Mouse (Mus musculus) heart, embryonic 12.5 days (tissue): ENCODE measurements at regions not wholly inside any gene's neighbourhood (a gene's known extent, or its start where the extent isn't known, plus 50 kb on each side); places are given as distances from the start of the nearest gene placed in this dataset.

Source experiments
- ATAC-seq: fragments of 200-750 bp; cut with Nextera tagmentation; 2 replicates; pipeline ENCODE4 v1.8.0; 2017; ENCODE audit warnings: moderate TSS enrichment, moderate library complexity; ENCODE audit not compliant: insufficient number of reproducible peaks, low FRiP score
- H3K27ac ChIP-seq: fragments of 300-500 bp; sonication (generic); 2 replicates; pipeline ENCODE4 v1.5.1; 2016; ENCODE audit warnings: mild to moderate bottlenecking, moderate library complexity; ENCODE audit not compliant: poor library complexity, severe bottlenecking
- H3K27me3 ChIP-seq: fragments of 300-500 bp; sonication (generic); replicated peaks from 2 replicates; pipeline ENCODE4 v1.6.1; 2016; ENCODE audit warnings: mild to moderate bottlenecking, moderate library complexity
- H3K36me3 ChIP-seq: fragments of 300-500 bp; sonication (generic); 2 replicates; pipeline ENCODE4 v1.6.1; 2016; ENCODE audit warnings: mild to moderate bottlenecking, moderate library complexity
- H3K4me1 ChIP-seq: fragments of 300-500 bp; sonication (generic); replicated peaks from 2 replicates; pipeline ENCODE4 v1.6.1; 2016; ENCODE audit warnings: mild to moderate bottlenecking
- H3K4me2 ChIP-seq: fragments of 300-500 bp; sonication (generic); 2 replicates; pipeline ENCODE4 v1.6.1; 2016; ENCODE audit warnings: mild to moderate bottlenecking, moderate library complexity
- H3K4me3 ChIP-seq: fragments of 300-500 bp; sonication (generic); 2 replicates; pipeline ENCODE4 v1.5.1; 2016; ENCODE audit warnings: mild to moderate bottlenecking
- H3K9ac ChIP-seq: fragments of 300-500 bp; sonication (generic); 2 replicates; pipeline ENCODE4 v1.6.1; 2016; ENCODE audit warnings: mild to moderate bottlenecking, moderate library complexity
- H3K9me3 ChIP-seq: fragments of 300-500 bp; sonication (generic); replicated peaks from 2 replicates; pipeline ENCODE4 v1.6.1; 2016; ENCODE audit warnings: mild to moderate bottlenecking, moderate library complexity
- WGBS: fragments of 180-500 bp; shearing (Covaris S2); methylation state at CpG from one replicate; pipeline ENCODE4 v1.1.7; 2016; 5-methylcytosine and 5-hydroxymethylcytosine counted together

DNA sequence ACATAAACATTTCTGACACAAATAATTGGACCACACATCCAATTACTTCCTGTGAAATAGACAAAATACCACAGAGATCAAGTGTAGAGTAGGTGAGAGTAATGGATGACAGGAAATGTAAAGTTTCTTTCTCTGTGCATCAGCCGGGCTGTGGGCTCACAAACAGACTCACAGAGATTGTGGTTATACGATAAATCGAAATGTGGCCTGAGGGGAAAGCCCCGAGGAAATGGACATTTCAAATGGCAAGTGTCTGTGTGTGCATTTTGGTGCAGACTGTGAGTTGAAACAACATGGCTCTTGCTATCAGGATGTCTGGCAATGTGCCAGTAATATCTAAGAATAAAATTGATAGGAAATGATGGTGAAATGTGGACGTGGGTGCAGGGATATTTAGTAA lies 234.8 kb upstream of the Meis1 start:
- Histone ChIP-seq H3K9ac (no peak overlapping the region), H3K4me1 (no peaks in the 10 kb centered on the region), H3K4me3 (no peak overlapping the region), H3K4me2 (no peak overlapping the region), H3K36me3 (no peaks in the 10 kb centered on the region), H3K27ac (no peak overlapping the region), H3K9me3 (no peaks in the 10 kb centered on the region), H3K27me3 (no peaks in the 10 kb centered on the region)
- WGBS = 65% methylated on average over 5 of the region's 5 CpGs
- no peak for ATAC-seq

DNA sequence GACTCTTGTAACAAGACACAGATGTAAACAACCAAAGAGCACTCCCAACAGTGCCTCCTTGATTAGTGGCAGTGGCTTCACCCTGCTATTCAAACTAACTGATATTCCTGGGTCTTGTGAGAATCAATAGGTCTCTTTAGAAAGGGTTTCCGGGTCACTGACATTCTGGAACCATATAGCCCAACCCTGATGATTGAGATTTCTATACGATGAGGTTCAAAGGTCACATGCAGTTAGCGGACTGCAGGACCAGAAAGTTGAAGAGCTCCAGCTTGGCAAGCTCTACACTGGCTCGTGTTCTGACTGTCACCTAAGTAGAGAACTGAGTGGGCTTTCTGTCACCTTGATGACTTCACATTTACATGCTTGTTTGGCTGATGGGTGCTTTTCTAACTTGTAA lies 235.4 kb upstream of the Meis1 start:
- Histone ChIP-seq H3K9me3 (no peaks in the 10 kb centered on the region), H3K4me3 (no peak overlapping the region), H3K27me3 (no peaks in the 10 kb centered on the region), H3K4me1 (no peaks in the 10 kb centered on the region), H3K9ac (no peak overlapping the region), H3K27ac (no peak overlapping the region), H3K4me2 (no peak overlapping the region), H3K36me3 (no peaks in the 10 kb centered on the region)
- 77% methylated on average over 4 of the region's 4 CpGs for WGBS
- ATAC-seq = no peak

DNA sequence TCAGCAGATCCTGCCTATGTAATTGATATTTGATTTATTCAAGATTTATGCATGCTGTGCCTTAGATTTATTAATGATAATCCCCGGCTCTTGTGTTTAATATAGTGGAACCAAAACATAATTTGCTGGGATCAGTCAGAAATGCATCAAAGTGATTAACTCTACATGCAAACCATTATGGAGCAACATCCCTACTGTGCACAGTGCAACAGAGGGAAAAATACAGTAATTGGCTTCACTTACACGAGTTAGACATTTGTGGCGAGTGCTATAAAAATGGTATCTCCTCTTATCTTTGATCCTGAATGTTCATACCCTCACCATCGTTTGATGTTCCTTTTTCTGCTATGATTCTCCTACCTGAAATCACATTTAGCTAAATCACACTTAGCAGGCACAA lies 238.8 kb upstream of the Meis1 start:
- WGBS = 68% methylated on average over 4 of the region's 4 CpGs
- H3K9ac ChIP-seq = no peak overlapping the region

DNA sequence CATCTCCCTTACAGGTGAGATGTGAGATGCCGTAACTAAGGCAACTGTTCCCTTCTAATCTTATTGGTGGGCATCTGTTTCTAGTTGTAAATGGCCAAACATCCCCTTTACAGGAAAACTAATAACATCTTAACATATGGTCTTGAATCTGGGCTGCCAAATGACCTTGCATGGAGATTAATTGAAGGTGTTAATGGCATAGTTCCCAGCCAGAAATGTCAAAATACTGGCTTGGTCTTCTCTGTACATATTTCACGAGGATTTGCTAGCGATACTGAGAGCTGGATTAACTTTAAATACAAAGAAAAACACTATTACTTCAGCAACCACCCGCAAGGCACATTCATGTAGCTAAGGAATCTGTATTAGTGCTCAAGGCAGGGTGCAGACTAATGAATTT lies 244.0 kb upstream of the Meis1 start:
- H3K9me3 ChIP-seq = peaks cover 4% of the 10 kb centered on the region
- ATAC-seq = no peak
- WGBS = 85% methylated on average over 4 of the region's 4 CpGs

More for the DNA sequence above, 238.8 kb upstream of the Meis1 start:
- Histone ChIP-seq H3K9me3 (no peaks in the 10 kb centered on the region), H3K4me3 (no peak overlapping the region), H3K4me1 (no peaks in the 10 kb centered on the region), H3K36me3 (no peaks in the 10 kb centered on the region), H3K27ac (no peak overlapping the region), H3K4me2 (no peak overlapping the region), H3K27me3 (no peaks in the 10 kb centered on the region)
- ATAC-seq = no peak

DNA sequence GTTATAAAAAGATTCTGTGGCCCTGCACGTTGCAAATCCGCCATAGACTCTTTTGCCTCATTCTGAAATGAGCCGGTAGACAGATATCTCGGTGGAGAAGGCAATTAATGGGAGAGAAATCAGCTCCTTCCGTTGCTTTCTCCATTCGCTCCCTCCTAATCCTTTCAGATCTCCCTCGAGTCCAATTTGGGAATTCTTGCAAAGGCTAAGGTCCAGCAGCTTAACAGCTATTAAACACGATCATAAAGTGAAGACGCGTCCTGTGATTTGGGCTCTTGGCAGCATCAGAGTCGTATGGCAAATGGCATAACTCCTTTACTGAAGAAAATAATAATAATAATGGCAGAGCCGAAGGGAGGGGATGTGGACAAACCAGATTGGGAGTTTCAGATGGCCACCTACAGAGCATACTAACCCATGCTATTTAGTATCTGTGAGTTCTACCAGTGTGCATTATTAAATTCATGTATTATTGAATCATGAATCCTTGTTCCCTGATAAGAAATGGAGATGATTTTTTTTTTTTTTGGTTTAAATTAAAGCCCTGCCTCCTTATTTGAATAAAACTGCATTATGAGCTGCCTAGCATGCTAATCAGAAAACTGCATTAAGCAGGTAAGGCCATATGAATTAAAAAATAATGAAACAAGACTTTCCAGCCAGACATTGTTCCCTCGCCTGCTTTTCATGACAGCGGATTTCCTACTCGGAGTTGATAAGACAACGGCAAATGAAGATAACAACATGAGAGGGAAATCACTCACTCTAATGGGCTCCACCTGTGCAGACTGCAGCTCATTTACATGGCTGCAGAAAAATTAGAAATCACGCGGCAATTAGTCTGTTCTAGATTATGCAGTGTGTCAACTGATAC lies 246.2 kb upstream of the Meis1 start:
- no peak for ATAC-seq
- peaks cover 7% of the 10 kb centered on the region for H3K9me3 ChIP-seq
- WGBS = 61% methylated on average over 18 of the region's 18 CpGs
- no peaks in the 10 kb centered on the region for H3K36me3 ChIP-seq
- H3K27me3 ChIP-seq = no peaks in the 10 kb centered on the region
- no peak overlapping the region for H3K9ac ChIP-seq
- H3K4me2 ChIP-seq = no peak overlapping the region
- no peak overlapping the region for H3K27ac ChIP-seq
- no peak overlapping the region for H3K4me3 ChIP-seq
- peaks cover 2% of the 10 kb centered on the region; the same call in 1 of the 2 replicates for H3K4me1 ChIP-seq

More for the DNA sequence above, 244.0 kb upstream of the Meis1 start:
- Histone ChIP-seq H3K4me3 (no peak overlapping the region), H3K36me3 (no peaks in the 10 kb centered on the region), H3K27ac (no peak overlapping the region), H3K4me2 (no peak overlapping the region), H3K27me3 (no peaks in the 10 kb centered on the region), H3K4me1 (peaks cover 2% of the 10 kb centered on the region; the same call in 1 of the 2 replicates), H3K9ac (no peak overlapping the region)

DNA sequence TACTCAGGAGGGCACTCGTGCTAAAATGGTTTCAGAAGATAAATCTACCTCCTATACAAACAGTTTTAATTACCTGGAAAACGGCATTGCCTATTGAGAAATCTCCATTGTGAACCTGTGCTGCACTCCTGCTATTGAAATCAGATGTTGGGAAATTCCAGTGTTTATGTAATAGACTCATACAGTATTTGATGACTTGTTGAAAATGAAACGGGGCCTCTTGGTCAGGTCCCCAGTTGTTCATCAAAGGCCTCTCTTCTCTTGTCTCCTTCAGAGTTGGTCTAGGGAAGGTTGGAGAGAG lies 246.8 kb upstream of the Meis1 start:
- no peak for ATAC-seq
- Histone ChIP-seq H3K27ac (no peak overlapping the region), H3K4me2 (no peak overlapping the region), H3K36me3 (no peaks in the 10 kb centered on the region), H3K27me3 (no peaks in the 10 kb centered on the region), H3K4me1 (peaks cover 2% of the 10 kb centered on the region; the same call in 1 of the 2 replicates), H3K4me3 (no peak overlapping the region), H3K9ac (no peak overlapping the region), H3K9me3 (peaks cover 7% of the 10 kb centered on the region)
- 54% methylated on average over 3 of the region's 3 CpGs for WGBS

DNA sequence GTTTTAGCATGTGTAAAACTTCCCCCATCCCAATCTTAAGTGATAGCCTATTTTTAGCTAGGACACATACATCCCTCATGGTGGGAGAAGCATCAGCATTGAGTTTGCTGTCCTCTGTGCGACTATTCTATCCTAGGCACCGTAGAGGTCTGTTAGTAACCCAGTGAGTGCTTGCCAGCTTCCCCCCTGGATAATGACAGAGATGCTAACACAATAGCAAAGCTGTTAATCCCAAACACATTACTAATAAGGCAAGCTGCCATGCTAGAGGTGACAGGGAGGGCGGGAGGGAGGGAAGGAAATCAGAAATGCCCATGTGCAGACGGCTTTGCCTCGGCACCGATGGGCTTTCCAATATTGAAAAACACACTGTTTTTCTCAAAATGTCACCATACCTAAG lies 272.2 kb upstream of the Meis1 start:
- Histone ChIP-seq H3K4me2 (no peak overlapping the region), H3K4me3 (no peak overlapping the region), H3K27ac (no peak overlapping the region), H3K36me3 (no peaks in the 10 kb centered on the region), H3K4me1 (no peaks in the 10 kb centered on the region), H3K27me3 (no peaks in the 10 kb centered on the region), H3K9ac (no peak overlapping the region), H3K9me3 (no peaks in the 10 kb centered on the region)
- no peak for ATAC-seq
- WGBS = 77% methylated on average over 6 of the region's 6 CpGs

DNA sequence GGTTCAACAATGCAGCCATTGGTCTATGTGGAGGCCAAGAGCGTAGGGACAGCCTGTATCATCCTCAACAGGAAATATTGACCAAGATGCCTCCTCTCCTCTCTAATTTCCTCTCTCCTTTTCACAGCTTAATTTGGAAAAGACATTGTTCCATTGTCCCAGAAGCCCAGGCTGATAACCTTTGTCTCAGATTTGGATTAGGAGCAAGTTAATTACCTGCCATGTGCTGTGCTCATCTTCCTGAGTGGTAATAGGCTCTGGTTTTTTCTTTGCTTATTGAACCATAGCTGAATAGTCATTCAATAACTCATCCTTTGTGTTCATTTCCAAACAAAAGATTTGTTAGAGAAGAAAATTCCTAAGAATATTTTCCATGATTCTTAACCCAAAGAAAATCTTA lies 280.6 kb upstream of the Meis1 start:
- no peaks in the 10 kb centered on the region for H3K27me3 ChIP-seq
- no peak overlapping the region for H3K9ac ChIP-seq
- ATAC-seq = no peak
- no peaks in the 10 kb centered on the region for H3K9me3 ChIP-seq
- H3K27ac ChIP-seq = no peak overlapping the region
- H3K36me3 ChIP-seq = no peaks in the 10 kb centered on the region
- WGBS = 82% methylated on average over 1 of the region's 1 CpGs
- no peak overlapping the region for H3K4me3 ChIP-seq
- H3K4me1 ChIP-seq = peaks cover 9% of the 10 kb centered on the region; the same call in 1 of the 2 replicates
- no peak overlapping the region for H3K4me2 ChIP-seq

DNA sequence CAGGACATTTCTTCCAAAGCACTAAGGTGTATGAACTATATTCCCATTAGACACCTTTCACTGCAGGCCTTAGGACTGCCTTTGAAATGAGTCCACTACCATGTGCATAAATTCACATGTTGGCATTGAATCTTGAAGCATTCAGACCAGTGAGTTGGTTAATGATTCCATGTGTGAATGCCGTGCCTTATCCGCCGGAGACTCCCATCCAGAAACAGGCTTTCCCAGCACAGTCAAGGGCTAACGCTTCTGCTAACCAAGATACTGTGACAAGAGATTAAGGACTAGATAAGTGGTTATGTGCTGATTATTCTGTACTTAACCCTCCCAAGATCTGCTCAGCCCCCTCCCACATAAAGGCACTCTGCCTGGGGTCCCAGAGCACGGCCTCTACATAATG lies 287.9 kb upstream of the Meis1 start:
- 77% methylated on average over 5 of the region's 5 CpGs for WGBS
- Histone ChIP-seq H3K4me3 (no peak overlapping the region), H3K9ac (no peak overlapping the region), H3K4me2 (no peak overlapping the region), H3K4me1 (peaks cover 6% of the 10 kb centered on the region), H3K36me3 (no peaks in the 10 kb centered on the region), H3K27me3 (no peaks in the 10 kb centered on the region), H3K27ac (no peak overlapping the region), H3K9me3 (no peaks in the 10 kb centered on the region)
- no peak for ATAC-seq

DNA sequence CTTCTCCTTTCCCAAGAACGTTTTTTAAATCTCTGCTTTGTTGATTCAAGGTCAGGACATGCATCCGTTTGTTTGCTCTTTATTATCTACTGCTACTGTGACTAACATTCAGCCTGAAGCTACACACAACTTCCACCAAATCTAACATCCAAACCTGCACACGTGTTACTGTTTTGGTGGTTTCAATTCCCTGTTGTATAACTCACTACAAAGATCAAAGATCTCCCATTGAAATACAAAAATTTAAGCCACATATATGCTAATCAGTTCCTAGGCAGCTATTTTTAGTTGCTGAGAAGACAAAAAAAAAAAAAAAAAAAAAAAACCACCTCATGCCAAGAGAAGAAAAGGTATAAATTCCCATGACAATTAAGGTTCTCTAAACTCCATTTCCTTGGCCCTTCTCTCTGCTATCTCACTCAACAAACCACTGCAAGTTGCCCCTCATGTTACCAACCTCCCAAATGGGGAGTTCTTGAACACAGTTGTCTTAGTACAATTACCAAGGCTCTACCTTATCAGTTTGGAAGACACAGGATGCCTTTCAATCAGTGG lies 312.0 kb upstream of the Meis1 start:
- no peaks in the 10 kb centered on the region for H3K27me3 ChIP-seq
- H3K9me3 ChIP-seq = 0 out of 2 replicates have a peak, but pooled peaks cover 2% of the 10 kb centered on the region
- no peak overlapping the region for H3K4me2 ChIP-seq
- H3K27ac ChIP-seq = no peak overlapping the region
- H3K36me3 ChIP-seq = no peaks in the 10 kb centered on the region
- H3K4me1 ChIP-seq = peaks cover 6% of the 10 kb centered on the region; the same call in 1 of the 2 replicates
- no peak for ATAC-seq
- H3K9ac ChIP-seq = no peak overlapping the region
- 42% methylated on average over 2 of the region's 3 CpGs for WGBS
- H3K4me3 ChIP-seq = no peak overlapping the region

DNA sequence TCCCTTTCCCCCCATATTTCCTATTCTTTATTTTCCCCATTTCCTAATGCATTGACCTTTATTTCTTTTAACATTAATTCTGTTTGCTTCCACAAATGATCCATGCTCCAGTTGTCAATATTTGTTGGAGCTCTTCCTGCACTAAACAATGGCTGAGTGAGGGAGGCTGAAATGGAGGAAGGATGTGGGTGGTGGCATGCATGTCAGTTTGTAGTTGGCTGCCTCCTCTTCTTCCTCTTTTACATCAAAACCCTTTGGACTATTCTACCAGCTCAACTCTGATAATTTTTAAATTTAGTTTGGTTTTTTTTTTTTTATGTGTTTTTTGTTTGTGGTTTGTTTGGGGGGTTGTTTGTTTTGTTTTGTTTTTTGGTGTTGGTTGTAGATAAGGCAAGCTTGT lies 313.5 kb upstream of the Meis1 start:
- H3K4me1 ChIP-seq = peaks cover 6% of the 10 kb centered on the region; the same call in 1 of the 2 replicates
- H3K9me3 ChIP-seq = 0 out of 2 replicates have a peak, but pooled peaks cover 2% of the 10 kb centered on the region
- H3K27ac ChIP-seq = no peak overlapping the region
- no peak overlapping the region for H3K4me2 ChIP-seq
- H3K9ac ChIP-seq = no peak overlapping the region
- H3K4me3 ChIP-seq = no peak overlapping the region
- no peaks in the 10 kb centered on the region for H3K27me3 ChIP-seq
- ATAC-seq = no peak
- H3K36me3 ChIP-seq = no peaks in the 10 kb centered on the region
